Mouse (Mus musculus) liver, embryonic 13.5 days (tissue): ENCODE results near the gene Ccdc117. TPM values are rescaled to one million over a fixed set of nuclear protein-coding genes. Genes with fewer than 3 reads are reported as not detected.
A peak's percentile ranks its signal among the peaks of the same experiment; 100 is the strongest.
"Not testable (repeated sequence)": the region's sequence is repeated elsewhere in the genome, so short reads cannot be mapped to it uniquely, and the experiment has no call there.

ENCODE experiments used
- ATAC-seq: fragments of 200-750 bp; cut with Nextera tagmentation; 2 replicates; pipeline ENCODE4 v1.8.0; 2017; ENCODE audit warnings: low read depth, mild to moderate bottlenecking, moderate number of reproducible peaks, moderate library complexity
- DNase-seq: peaks from one replicate; pipeline ENCODE4 v3.0.0; 2022
- H3K27ac ChIP-seq: fragments of 300-500 bp; sonication (generic); 2 replicates; pipeline ENCODE4 v1.5.1; 2015; ENCODE audit warnings: moderate library complexity, mild to moderate bottlenecking, inconsistent platforms
- H3K27me3 ChIP-seq: fragments of 300-500 bp; sonication (generic); 2 replicates; pipeline ENCODE4 v1.6.1; 2015; ENCODE audit warnings: mild to moderate bottlenecking, inconsistent platforms
- H3K36me3 ChIP-seq: fragments of 300-500 bp; sonication (generic); 2 replicates; pipeline ENCODE4 v1.6.1; 2015; ENCODE audit warnings: mild to moderate bottlenecking, inconsistent platforms
- H3K4me1 ChIP-seq: fragments of 300-500 bp; sonication (generic); replicated peaks from 2 replicates; pipeline ENCODE4 v1.6.1; 2015; ENCODE audit warnings: inconsistent platforms
- H3K4me2 ChIP-seq: fragments of 300-500 bp; sonication (generic); 2 replicates; pipeline ENCODE4 v1.6.1; 2015; ENCODE audit warnings: inconsistent platforms, mild to moderate bottlenecking, moderate library complexity
- H3K4me3 ChIP-seq: fragments of 300-500 bp; sonication (generic); replicated peaks from 2 replicates; pipeline ENCODE4 v1.5.1; 2015; ENCODE audit warnings: mild to moderate bottlenecking, inconsistent platforms
- H3K9ac ChIP-seq: fragments of 300-500 bp; sonication (generic); 2 replicates; pipeline ENCODE4 v1.6.1; 2015; ENCODE audit warnings: mild to moderate bottlenecking, inconsistent platforms
- H3K9me3 ChIP-seq: fragments of 300-500 bp; sonication (generic); replicated peaks from 2 replicates; pipeline ENCODE4 v1.6.1; 2016; ENCODE audit warnings: inconsistent platforms
- WGBS: fragments of 180-500 bp; shearing (Covaris S2); methylation state at CpG from one replicate; pipeline ENCODE4 v1.1.7; 2015; ENCODE audit not compliant: insufficient replicate concordance; 5-methylcytosine and 5-hydroxymethylcytosine counted together
- polyA plus RNA-seq: library from polyadenylated mRNA; unstranded; fragments of >200 nt; fragmentation: Nextera tagmentation; extraction: Ambion mirVana; gene quantifications from 2 replicates; pipeline ENCODE4 v1.2.1, GENCODE M21; 2015

Gene Ccdc117
- polyA plus RNA-seq, 1 experiment from 2014 or later, result 8.6 TPM

DNA sequence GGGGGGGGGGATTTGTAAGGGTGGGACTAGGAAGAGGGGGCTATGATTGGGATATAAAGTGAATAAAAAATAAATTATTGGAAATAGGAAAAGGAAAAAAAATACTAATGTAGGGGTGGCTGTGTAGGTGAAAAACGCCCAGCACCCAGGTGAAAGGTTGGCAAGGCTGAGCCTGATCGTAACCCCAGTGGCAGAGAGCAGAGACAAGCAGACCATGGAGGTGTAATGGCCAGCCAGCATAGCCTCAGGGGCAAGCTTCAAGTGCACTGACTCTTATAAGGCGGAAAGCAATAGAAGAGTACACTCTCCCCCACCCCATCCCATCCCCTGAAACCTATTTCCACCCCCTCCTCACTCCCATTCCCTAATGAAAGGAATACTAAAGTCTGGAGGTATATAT lies 22.3 kb downstream of the Ccdc117 start:
- 74% methylated on average over 3 of the region's 3 CpGs for WGBS
- H3K9me3 ChIP-seq, result no peaks in the 10 kb centered on the region
- H3K9ac ChIP-seq, result peak overlapping the region; percentile 73
- ATAC-seq (no peak), DNase-seq (no peak)
- H3K27ac ChIP-seq, result no peak overlapping the region
- peaks cover 25% of the 10 kb centered on the region for H3K36me3 ChIP-seq
- peak overlapping the region; percentile 94; the same call in 1 of the 2 replicates for H3K4me3 ChIP-seq
- peak overlapping the region; percentile 89 for H3K4me2 ChIP-seq
- H3K27me3 ChIP-seq, result no peaks in the 10 kb centered on the region
- H3K4me1 ChIP-seq, result peaks cover 33% of the 10 kb centered on the region

DNA sequence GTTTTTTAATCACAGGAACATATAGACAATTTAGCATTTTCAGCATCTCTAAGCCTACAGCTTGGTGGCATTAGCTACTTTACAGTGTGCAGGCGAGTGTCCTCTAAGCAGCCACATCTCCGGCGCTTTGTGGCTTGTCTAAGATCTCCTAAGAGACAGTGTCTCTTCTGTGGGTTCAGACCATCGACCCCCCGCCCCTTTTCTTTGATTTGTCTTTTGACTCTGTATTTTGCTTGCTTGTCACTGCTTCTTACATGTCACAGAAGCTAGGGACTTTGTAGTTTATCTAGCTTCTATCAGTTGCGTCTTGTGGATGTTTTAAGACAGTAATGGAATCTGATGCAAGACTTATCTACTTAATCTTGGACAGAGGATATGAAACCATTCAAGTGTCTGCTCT lies 24.6 kb downstream of the Ccdc117 start:
- no peak overlapping the region for H3K27ac ChIP-seq
- no peak for DNase-seq
- peaks cover 1% of the 10 kb centered on the region for H3K36me3 ChIP-seq
- peaks cover 11% of the 10 kb centered on the region for H3K4me1 ChIP-seq
- no peak overlapping the region for H3K4me2 ChIP-seq
- no peaks in the 10 kb centered on the region for H3K27me3 ChIP-seq
- WGBS, result 60% methylated on average over 6 of the region's 6 CpGs
- no peaks in the 10 kb centered on the region for H3K9me3 ChIP-seq
- no peak overlapping the region for H3K9ac ChIP-seq
- H3K4me3 ChIP-seq, result no peak overlapping the region
- ATAC-seq, result no peak

DNA sequence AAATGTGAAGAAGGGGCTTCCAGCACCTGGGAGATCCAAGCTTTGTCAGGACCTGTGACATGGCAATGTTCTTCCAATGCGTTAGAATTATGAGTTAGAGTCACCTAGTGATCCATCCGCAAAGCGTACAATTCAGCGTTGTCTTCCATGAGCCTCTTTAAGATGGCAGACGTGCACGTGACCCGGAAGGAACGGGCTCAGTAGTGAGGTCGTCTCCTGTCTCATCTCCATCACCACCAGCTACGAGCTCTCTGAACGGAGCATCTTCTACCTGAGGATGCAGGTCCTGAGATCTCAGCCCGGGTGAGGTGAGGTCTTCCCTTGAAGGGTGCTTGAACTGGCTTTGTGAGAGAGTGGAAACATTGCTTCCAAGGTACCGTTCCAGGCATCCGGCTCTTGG lies 25.4 kb downstream of the Ccdc117 start:
- Histone ChIP-seq H3K9me3 (no peaks in the 10 kb centered on the region), H3K27ac (no peak overlapping the region), H3K4me1 (peaks cover 8% of the 10 kb centered on the region), H3K36me3 (no peaks in the 10 kb centered on the region), H3K27me3 (no peaks in the 10 kb centered on the region), H3K4me3 (no peak overlapping the region), H3K9ac (no peak overlapping the region), H3K4me2 (no peak overlapping the region)
- ATAC-seq, result no peak
- 83% methylated on average over 14 of the region's 14 CpGs for WGBS
- no peak for DNase-seq

DNA sequence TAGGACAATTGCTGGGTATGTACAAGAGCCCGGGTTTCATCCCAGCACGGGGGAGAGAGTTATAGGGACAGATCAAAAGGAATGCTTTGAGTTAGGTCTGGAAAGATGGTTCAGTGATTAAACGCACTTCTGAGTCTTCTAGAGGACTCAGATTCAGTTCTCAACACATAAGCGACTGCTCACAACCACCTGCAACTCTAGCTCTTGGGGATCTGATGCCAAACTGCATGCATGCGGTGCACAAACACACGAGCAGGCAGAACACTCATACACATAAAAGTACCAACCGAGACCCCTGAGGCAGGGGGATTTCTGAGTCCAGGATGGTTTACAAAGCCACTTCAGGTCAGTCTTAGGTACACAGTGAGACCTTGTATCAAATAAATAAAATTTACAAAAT lies 25.8 kb downstream of the Ccdc117 start:
- WGBS, result 77% methylated on average over 7 of the region's 7 CpGs
- Histone ChIP-seq H3K27ac (no peak overlapping the region), H3K4me1 (peaks cover 8% of the 10 kb centered on the region), H3K36me3 (no peaks in the 10 kb centered on the region), H3K4me2 (no peak overlapping the region), H3K9me3 (no peaks in the 10 kb centered on the region), H3K4me3 (no peak overlapping the region), H3K27me3 (no peaks in the 10 kb centered on the region), H3K9ac (no peak overlapping the region)
- ATAC-seq (no peak), DNase-seq (no peak)

DNA sequence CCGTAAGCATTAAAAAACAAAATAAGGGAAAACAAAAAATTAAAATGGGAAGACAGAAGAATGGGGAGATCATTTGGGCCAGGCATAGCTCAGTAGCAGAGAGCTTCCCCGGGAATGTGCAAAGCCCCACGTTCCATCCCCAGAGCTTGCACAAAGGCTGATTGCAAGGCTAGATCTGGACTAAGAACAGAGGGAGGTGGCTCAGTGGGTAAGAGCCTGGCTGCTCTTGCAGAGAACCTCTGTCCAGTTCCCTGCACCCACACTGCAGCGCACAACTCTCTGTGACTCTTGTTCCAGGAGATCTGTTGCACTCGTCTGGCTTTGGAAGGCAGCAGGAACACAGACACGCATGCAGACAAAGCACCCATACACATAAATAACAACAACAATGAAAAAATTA lies 26.3 kb downstream of the Ccdc117 start:
- Histone ChIP-seq H3K36me3 (no peaks in the 10 kb centered on the region), H3K4me1 (peaks cover 12% of the 10 kb centered on the region), H3K4me3 (no peak overlapping the region), H3K27ac (no peak overlapping the region), H3K4me2 (no peak overlapping the region), H3K9me3 (no peaks in the 10 kb centered on the region), H3K27me3 (no peaks in the 10 kb centered on the region), H3K9ac (no peak overlapping the region)
- DNase-seq, result no peak
- WGBS, result 71% methylated on average over 6 of the region's 6 CpGs
- ATAC-seq, result no peak

DNA sequence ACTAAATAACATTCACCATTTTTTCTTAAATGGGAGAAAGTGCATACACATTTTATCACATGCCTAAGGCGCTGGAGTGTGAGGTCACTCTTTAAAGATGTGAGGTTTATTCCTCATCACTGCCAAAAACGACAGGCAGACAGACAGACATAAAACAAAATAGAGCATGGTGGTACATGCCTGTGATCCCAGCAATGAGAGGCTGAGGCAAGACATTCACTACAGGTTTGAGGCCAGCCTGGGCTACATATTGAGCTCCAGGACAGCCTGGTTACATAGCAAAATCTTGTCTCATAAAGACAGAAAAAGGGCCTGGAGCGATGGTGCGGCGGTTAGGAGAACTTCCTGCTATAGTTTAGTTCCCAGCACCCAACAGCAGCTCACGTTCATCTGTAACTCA lies 26.8 kb downstream of the Ccdc117 start:
- WGBS, result 66% methylated on average over 6 of the region's 6 CpGs
- ATAC-seq, result no peak

DNA sequence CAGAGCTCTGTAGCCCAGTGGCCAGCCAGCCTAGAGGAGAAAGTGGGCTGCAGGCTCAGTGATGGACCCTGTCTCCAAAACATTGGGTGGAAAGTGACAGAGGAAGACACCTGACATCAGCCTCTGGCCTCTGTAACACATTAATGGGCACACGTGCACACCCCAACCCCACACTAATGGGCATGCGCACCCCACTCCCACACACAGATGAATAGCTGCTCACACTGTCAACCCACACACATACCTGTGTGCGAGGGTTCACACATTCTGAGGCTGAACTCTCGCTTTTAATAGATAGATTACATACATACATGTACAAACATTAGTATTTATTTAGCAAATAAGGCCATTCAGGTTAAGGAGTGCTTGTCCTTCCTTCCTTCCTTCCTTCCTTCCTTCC lies 27.9 kb downstream of the Ccdc117 start:
- Histone ChIP-seq H3K9me3 (no peaks in the 10 kb centered on the region), H3K4me1 (peaks cover 17% of the 10 kb centered on the region), H3K27ac (no peak overlapping the region), H3K4me3 (no peak overlapping the region), H3K36me3 (no peaks in the 10 kb centered on the region), H3K4me2 (no peak overlapping the region), H3K27me3 (no peaks in the 10 kb centered on the region), H3K9ac (no peak overlapping the region)
- WGBS, result 73% methylated on average over 4 of the region's 4 CpGs
- ATAC-seq (no peak), DNase-seq (no peak)

More for the DNA sequence above, 26.8 kb downstream of the Ccdc117 start:
- no peak for DNase-seq
- H3K4me2 ChIP-seq, result no peak overlapping the region
- H3K36me3 ChIP-seq, result no peaks in the 10 kb centered on the region
- no peaks in the 10 kb centered on the region for H3K27me3 ChIP-seq
- no peak overlapping the region for H3K4me3 ChIP-seq
- peaks cover 13% of the 10 kb centered on the region for H3K4me1 ChIP-seq
- no peaks in the 10 kb centered on the region for H3K9me3 ChIP-seq
- no peak overlapping the region for H3K27ac ChIP-seq
- no peak overlapping the region for H3K9ac ChIP-seq

DNA sequence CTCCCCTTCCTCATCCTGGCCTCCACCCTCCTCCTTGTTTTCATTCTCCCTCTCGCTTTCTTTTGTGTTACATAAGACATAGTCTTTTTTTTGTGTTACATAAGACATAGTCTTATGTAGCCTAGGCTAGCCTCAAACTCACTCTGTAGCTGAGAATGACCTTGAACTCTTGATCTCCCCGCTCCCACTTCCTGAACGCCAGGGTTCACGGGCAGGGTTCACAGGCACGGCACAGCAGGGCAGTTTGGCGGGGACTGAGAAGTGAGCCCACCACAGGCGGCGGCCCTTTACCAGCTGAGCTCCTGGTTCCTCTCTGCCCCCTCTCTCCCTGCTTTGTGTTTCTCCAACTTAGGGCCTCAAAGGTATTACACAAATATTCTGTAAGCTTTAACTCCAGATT lies 29.0 kb downstream of the Ccdc117 start:
- no peak for ATAC-seq
- DNase-seq, result no peak
- H3K27me3 ChIP-seq, result no peaks in the 10 kb centered on the region
- no peak overlapping the region for H3K9ac ChIP-seq
- no peak overlapping the region for H3K27ac ChIP-seq
- no peaks in the 10 kb centered on the region for H3K36me3 ChIP-seq
- H3K4me2 ChIP-seq, result no peak overlapping the region
- no peaks in the 10 kb centered on the region for H3K9me3 ChIP-seq
- no peak overlapping the region for H3K4me3 ChIP-seq
- 65% methylated on average over 8 of the region's 8 CpGs for WGBS
- H3K4me1 ChIP-seq, result peaks cover 19% of the 10 kb centered on the region

DNA sequence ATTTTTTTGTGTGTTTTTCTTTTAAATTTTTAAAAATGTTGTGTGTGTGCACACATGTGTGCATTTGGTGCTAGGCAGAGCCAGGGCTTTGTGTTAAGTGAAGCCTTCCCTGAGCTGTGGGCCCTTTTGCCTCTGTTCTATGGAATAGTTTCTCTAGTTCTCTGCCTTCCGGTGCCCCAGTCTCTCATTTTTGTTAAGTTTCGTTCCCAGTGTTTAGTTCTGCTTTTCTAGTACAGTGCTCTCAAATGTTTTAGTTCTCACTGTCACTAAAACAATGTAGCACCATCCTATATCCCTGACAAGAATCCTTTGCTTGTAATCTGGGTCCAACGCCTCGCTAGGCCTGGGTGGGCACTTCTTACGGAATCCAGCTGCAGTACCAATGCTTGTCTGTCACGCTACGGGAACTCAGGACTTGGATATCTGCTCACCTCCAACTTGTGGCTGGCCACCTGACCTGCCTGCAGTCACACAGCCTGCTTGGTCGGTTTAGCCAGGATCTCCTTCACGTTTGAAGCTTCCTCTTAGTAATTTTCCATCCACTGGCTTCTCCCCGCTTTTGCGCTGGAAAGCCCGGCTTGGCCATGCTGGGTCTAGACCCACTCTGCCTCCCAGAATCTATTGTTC lies 29.8 kb downstream of the Ccdc117 start:
- no peak for ATAC-seq
- DNase-seq, result no peak
- H3K36me3 ChIP-seq, result no peaks in the 10 kb centered on the region
- H3K27me3 ChIP-seq, result no peaks in the 10 kb centered on the region
- WGBS, result 53% methylated on average over 12 of the region's 12 CpGs
- no peak overlapping the region for H3K27ac ChIP-seq
- H3K9ac ChIP-seq, result no peak overlapping the region
- peaks cover 19% of the 10 kb centered on the region for H3K4me1 ChIP-seq
- H3K4me3 ChIP-seq, result no peak overlapping the region
- no peaks in the 10 kb centered on the region for H3K9me3 ChIP-seq
- H3K4me2 ChIP-seq, result no peak overlapping the region

DNA sequence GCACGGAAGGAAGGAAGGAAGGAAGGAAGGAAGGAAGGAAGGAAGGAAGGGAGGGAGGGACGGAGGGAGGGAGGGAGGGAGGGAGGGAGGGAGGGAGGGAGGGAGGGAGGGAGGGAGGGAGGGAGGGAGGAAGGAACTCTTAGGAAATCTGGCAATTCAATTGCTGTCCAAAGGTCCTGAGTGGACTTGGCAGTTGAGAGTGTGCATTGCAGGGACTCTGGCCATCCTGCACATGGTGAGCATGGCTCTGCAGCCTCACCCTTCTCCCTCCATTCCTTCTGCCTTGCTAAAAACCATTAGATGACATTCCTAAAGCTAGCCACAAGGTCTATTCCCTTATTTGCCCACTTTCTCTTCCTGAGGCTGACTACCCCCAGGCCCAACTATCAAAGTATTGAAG lies 31.3 kb downstream of the Ccdc117 start:
- not testable (repeated sequence) for H3K27ac ChIP-seq, H3K9me3 ChIP-seq, H3K36me3 ChIP-seq, H3K27me3 ChIP-seq, ATAC-seq, H3K4me3 ChIP-seq, H3K4me2 ChIP-seq, H3K9ac ChIP-seq, DNase-seq
- H3K4me1 ChIP-seq, result peaks cover 25% of the 10 kb centered on the region
- WGBS, result no CpG with 5 or more reads among the region's 2 CpGs

DNA sequence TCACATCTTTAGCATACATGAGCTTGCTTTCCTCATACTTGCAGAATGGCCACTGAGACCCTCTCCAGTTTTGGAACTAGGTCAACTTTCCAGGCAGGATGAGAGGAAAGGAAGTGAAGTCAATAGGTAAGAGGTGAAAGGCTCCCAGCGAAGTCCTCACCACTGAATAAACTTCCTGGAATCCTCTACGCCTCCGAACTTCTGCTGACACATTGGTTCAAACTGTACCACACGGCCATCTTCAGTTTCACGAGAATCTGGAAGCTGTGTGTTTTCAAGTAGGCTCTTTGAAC lies 31.9 kb downstream of the Ccdc117 start:
- H3K36me3 ChIP-seq, result no peaks in the 10 kb centered on the region
- WGBS, result 67% methylated on average over 5 of the region's 5 CpGs
- no peak for DNase-seq
- H3K9ac ChIP-seq, result no peak overlapping the region
- no peak overlapping the region for H3K4me2 ChIP-seq
- no peak overlapping the region for H3K27ac ChIP-seq
- ATAC-seq, result no peak
- no peaks in the 10 kb centered on the region for H3K27me3 ChIP-seq
- no peak overlapping the region for H3K4me3 ChIP-seq
- peaks cover 29% of the 10 kb centered on the region for H3K4me1 ChIP-seq
- H3K9me3 ChIP-seq, result no peaks in the 10 kb centered on the region

DNA sequence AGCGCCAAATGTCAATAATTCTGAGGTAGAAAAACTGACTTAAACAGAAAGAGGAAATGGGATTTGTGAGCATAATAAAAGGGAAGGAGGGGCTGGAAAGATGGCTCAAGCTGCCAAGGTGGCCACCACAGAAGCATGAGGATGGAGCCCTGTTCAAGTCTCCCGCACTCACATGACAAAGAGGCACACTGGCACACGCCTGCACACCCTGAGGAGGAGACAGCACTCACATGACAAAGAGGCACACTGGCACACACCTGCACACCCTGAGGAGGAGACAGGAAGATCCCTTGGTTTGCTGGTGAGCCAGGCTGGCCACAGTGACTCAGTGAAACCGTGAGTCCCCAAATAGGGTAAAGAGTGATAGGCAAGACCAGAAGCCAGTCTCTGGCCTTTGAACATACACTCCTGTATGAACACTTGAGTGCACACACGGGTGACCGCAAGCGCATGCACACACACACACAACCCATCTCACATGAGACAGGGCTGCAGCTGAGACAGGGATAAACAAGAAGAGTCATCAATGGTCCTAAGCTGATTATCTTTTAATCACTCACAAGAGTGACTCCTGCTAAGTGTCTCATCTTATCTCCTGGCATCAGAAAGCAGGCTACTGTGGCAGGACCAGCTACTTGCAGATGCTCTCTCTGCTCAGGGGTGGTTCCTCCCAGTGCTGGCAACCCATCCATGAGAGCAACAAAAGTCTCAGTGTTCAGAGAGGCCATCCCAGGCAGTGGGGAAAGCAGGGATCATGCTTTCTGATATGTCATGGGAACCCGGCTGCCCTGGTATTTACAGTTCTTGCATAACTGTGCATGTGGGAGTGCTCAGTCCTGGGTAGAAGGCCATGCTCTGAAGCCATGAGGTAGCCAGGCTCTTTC lies 32.5 kb downstream of the Ccdc117 start:
- Histone ChIP-seq H3K4me2 (no peak overlapping the region), H3K4me3 (no peak overlapping the region), H3K27ac (peak overlapping the region; percentile 34; the same call in 1 of the 2 replicates), H3K9me3 (no peaks in the 10 kb centered on the region), H3K4me1 (peaks cover 29% of the 10 kb centered on the region), H3K27me3 (no peaks in the 10 kb centered on the region), H3K9ac (no peak overlapping the region), H3K36me3 (no peaks in the 10 kb centered on the region)
- 55% methylated on average over 8 of the region's 8 CpGs for WGBS
- ATAC-seq (peak; percentile 59), DNase-seq (peak; percentile 13)
